Mouse (Mus musculus) CD4-positive, CD25-positive, alpha-beta regulatory T cell, adult 4 months (primary cell): ENCODE data around the gene Pphln1. TPM values are rescaled to one million over a fixed set of nuclear protein-coding genes. Genes with fewer than 3 reads are reported as not detected.

Experiments
- ATAC-seq: one replicate; pipeline ENCODE4 v1.8.0; 2017
- polyA plus RNA-seq, 2 experiments: library from polyadenylated mRNA; unstranded; fragments of 100-300 nt; shearing (Covaris generic); gene quantifications; one replicate each; pipeline ENCODE4 v1.2.1; 2017

Gene Pphln1
- polyA plus RNA-seq, 2 experiments from 2014 or later = 27.0 to 43.3 TPM

DNA sequence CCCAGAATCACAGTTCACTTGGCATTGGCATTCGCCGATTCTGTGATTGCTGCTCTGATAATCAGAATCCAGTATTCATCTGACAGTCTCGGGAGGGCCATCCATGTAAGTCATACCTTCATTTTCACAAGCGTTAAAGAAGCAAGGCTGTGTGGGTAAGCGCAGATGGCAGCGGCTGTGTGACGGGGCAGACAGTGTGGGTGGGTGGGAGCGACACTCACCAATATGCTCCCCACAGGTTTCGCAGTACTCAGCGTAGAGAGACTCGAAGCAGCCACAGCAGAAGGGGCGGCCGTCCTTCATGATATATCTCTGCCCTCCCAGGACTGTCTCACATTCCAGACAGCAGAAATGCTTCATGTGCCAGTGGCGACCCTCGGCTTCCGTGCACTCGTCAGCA lies 106.7 kb downstream of the Pphln1 start:
- no peak for ATAC-seq

DNA sequence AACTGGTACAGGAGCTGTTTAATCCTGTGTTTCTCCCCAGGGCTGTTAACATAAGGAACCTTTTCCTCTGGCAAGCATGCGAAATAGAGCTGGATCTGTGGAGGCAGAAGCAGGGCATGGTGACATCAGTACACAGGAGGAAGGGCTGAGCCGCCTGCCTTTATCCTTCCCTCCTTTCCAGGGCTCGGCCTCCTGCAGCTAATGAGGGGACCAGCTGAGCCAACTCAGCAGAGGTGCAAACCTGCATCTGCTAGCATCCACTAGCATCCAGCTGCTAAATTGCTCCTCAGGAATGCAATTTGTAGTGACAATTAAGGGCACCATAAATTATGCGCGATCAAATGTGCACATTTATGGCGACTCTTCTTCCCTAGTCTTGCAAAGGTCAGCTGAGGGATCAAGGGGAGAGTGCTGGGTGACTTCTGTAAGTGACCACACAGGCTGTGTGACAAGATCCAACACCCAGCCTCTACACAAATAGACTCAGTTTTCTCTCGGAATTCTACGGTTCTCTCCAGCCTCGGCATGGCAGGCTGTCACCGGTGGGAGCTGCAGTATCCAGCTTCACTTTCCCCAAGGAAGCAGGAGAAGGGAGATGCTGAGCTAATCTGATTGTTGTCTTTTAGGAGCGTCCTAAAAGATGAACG lies 112.7 kb downstream of the Pphln1 start:
- no peak for ATAC-seq

DNA sequence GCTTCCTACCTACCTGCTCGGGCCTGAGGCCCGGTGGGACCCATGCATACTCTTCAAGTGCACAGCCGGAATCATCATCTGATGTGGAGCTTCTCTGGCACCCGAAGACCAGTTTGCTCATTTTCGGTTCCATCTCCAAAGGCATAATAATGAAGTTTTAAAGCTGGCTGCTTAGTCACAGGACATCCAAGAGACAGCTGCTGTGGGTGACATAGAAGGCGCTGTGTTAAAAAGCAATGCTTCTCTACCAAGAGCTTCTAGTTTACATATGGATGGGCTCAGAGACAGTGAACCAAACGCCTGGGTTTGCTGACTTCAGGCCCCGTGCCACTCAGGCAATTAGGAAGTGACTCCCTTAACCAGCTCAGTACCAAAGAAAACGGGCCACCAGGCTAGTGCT lies 114.3 kb downstream of the Pphln1 start:
- no peak for ATAC-seq

DNA sequence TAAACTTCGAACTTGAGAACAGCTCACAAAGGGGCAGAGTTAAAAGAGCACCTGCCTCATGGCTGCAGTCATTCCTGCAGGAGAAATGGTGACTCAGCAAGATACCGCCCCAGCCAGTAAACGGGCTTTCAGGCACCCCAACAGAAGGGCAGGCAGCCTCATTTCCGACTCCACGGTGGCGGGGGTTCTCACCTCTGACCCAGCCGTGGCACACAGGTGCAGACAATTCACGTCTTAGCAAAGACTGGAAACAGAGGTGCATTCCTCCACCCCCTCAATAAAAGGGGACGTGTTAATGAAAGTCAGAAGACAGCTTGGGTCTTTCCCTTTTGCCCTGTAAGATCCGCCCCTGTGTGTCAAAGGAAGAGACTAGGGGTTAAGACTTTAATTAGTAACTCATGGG lies 115.8 kb downstream of the Pphln1 start:
- peak; percentile 79 for ATAC-seq

DNA sequence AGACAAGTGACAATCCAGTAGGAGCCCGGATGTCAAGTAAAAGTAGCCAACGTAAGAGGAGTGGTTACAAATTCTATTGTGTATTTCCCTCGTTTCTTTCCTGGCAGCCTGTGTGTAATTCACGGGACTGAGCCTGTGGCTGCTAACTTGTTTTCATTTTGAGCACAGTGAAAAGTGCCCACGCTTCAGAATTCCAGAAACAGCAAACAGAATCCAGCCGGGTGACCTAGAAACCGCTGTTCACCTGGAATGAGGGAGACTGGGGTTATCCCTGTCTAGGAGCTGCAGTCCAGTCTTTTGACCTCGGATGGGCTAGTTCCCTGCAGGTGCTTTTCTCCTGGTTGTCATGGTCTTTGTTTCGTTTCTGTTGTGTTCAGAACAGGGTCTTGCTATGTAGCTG lies 117.2 kb downstream of the Pphln1 start:
- no peak for ATAC-seq

DNA sequence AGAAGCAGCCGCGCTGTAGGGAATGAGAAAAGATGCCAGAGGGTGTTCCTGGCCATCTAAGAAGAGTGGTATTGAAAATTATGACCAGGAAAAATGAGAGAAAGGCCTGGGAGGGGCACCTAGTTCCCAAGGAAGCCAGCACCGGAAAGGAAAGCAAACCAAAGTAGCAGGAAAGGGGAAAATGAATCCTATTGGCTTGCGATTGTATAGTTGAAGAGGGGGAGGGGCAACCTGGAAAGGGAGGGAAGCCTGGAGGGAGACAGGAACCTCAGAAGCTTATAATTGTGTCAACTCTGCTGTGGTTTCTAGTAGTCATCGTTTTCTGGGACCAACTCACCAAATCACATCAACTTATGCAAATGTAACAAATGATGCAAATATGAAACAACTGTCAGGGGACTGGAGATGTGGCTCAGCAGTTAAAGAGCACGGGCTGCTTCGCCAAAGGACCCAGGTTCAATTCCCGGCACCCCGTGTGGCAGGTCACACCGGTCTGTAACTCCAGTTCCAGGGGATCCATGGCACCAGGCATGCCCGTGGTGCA lies 118.9 kb downstream of the Pphln1 start:
- no peak for ATAC-seq

DNA sequence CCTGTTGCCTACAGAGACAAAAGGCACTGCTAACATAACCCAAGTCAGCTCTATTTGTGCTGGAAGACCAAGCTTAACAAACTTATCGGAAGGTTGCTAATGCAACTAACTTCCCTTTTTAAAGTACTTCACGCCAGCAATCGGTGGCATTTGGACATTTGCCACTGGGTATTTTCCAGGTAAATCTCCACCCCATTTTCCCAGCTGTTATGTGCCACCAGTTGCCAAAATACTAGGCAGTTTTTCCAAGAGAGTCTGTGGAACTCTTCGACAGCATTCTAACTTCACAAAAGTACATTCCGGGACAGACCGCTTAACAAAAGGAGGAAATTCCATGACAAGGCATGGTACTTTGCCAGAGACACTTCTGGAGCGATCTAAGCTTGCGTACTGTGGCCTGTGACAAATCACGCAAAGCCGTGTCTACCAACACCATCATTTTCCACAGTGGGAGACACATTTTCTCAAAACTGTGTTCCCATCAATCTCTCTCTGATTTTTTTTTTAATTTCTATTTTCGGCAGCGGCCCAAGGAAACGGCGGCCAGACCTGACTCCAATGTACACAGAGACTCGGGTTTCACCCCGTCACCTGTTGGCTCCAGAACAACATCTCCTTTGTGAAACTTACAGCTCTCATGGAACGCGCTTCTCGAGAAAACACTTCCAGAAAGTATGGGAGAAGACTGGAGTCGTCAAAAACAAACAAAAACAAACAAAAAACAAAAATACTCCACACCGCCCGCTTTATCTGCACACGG lies 120.2 kb downstream of the Pphln1 start:
- no peak for ATAC-seq

DNA sequence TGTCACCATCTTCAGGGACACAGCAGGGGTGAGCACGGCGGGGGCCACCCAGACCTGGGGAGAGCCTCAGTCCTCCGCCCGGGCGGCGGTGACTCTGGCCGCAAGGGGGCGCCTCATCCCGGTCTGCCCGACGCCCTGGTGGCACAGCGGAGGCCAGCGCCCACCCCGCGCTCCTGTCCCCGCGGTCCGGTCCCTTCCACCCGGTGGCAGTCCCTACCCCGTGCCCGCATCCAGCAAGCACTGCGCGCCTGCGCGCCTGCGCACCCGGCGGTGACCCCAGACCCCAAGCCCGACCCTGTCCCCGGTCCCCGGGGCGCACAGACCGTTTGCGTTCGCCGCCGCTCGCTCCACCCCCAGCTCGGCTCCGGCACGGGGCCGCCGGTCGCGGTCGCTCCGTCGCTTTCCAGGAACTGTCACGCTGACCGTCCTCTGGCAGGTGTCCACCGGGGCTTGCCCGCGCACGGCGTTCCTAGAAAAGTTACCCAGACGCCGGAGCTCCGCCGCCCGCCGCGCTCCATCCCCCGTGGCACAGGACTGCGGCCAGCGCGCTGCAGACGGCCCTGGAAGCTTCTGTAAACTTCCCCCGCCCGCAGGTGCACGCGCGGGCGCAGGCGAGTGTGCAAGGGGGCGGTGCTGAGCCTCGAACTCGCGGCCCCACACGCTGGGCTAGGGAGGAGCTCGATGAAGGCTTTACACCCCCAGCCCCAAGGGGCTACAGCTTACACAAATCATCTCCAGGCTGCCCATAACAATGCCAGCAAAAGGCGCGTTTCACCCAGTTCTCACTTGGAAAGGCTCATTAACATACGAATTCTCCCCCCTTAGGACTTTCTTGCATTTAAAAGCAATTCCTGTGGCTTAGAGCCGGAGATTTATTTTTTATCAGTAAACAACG lies 121.0 kb downstream of the Pphln1 start:
- ATAC-seq = peak; percentile 69

DNA sequence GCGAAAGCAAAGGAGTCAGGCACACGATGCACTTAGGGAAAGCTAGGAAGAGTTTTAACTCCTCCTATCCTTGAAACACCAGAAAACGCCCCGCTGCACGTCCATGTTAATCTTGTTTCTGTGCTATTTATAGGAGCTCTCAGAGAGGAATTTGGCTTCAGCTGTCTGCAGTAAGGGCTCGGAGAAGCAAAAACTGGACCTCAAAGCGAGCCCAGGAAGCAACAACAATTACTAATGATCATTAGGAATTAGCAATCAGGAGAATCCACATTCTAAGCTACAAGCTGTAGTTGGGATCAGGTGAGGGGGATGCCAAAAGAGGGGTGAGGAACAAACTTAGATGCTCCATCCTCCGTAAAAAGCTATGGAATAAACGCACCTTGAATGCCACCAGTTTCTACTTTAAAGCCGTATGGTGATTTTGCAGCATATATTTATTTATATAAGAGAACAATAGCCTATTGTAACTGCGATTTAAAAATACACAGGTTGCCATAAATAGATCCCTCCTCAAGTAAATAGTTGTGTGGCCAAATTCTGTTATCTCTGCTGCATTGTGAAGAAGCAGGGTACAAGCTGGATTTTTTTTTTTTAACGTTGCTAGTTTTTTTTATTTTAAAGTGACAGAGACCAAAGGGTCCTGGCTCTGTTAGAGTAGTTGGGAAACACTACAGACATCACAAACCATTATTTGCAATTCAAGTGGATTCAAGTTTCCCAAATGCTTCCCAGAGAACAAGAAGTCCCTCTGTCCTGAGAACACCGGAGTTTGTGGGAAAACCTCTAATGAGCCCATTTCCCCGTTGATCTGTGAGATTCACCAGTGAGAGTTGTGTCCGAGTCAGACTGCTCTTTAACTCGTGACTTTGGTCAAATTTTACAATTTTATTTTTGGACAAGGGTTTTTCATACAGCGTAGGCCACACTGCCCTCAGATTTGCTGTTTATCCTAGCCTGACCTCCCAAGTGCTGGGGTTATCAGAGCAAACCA lies 122.0 kb downstream of the Pphln1 start:
- ATAC-seq = no peak

DNA sequence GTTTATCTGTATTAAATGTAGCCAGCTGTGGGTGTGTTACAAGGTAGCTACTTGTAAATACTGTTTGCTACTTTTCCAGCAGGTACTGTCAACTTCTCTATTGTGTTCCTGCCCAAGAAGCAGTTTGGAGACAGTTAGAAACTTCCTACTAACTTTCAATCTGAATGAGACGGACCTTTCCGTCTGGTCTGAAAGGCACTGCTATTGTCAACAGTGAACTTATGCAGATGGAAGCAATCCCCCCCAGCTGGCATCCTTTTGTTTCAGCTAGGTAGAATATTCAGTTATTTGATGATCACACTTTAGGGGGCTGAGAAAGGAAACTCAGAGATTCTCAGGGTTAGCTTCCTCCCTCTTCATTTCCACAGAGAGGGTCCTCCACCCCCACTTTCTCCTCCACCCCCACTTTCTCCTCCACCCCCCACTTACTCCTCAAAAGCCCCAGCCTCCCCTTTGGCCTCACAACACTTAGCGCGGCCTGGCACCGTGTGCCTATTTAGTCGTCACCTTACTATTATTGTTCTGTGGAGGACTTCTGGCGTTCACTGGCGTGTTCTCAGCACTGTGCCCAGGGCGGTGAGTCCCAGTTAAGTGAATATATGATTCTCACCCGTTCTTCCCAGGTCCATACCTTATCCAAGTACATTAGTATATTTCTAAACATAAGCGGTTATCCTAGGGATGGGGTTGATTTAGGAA lies 123.1 kb downstream of the Pphln1 start:
- ATAC-seq = no peak

DNA sequence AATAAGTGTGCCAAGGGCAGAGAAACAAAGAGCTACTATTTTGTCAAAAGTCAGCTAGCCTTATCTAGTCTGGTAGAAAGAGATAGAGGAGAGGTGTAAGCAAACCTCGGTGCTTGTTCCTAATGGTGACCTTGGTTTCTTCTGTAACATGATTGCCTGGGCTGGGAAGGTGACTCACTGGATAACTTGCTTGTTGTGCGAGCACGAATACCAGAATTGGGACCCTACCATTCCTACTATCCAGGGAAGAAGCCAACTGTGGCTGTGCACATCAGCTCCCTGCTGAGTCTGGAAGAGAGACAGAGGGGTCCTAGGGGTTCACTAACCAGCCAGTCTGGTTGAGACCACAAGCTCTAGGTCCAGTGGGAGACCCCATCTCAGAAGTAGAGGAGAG lies 123.6 kb downstream of the Pphln1 start:
- ATAC-seq = no peak

DNA sequence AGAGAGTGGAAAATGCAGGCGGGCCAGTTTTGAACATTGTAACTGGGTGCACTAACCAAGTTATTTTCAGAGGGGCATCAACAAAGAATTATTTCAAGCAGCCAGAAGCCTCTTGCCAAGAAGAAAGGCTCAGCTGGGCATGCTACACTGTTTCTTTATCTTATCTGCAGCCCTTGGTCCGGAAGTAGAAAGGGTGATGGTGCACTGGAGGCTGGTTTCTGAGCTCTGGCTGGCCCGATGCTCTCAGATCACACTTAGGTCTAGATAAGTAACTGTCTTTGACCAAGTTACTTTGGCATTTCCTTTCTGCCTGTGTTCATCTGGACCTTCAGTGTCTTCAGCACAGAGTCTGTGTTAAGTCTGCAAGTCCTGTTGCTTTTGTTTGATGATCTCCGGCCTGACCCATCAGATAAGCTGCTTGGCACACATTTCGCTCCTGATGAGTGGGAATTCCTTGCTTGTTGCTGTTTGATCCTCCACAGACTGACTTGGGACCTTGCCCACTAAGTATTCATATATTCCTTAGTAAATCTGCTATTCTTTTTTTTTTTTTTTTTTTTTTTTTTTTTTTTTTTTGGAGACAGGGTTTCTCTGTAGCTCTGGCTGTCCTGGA lies 127.3 kb downstream of the Pphln1 start:
- no peak for ATAC-seq

DNA sequence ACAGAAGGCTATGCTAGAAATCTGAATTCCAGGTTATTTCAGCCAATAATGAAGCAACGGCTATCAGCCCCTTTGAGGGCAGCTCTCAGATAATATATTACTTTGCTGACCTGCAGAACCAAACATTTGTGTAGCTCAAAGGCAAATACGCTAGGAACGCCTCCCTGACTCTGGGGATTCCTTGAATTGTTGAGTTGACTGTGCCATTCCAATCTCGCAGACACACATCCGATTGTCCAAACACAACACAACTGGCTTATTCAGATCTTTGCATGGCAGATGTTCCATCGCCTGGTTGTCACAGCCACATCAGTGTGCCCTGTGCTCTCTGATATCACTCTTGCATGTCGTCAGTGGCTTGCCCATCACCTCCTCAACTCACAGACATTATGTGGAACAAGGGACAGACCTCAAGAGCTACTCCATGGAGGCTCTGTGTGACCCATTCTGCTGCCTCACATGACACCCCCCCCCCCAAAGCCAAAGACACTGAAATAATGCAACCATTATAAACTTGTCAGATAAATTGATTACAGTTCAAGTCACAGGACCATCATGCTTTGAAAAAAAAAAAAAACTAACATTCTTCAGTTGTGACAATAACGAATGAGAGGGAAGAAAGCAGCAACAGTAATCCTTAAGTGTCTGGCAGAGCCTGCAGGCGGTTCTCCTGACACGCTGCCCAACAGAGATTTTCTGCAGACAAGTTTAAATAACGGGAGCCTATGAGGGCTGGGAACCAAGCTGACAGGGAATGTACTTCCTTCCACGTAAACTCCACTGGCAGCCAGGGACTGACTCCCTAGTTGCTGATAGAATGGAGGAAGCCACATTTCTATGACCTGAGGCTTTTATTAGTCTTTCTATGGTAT lies 131.9 kb downstream of the Pphln1 start:
- ATAC-seq = no peak

DNA sequence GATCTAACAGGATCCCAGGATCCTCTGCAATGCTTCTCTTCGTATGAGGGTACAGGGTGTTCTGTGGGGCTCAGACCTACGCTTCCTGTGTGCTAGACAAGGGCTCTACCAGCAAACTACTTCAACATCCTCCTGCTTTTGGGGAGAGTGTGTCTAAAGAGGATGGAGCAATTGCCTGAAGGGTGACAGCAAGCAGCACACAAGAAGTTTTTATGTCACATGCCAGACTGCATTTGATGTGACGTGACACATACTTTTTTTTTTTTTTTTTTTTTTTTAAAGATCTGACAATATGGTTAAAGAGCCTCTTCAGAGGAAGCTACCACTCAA lies 132.5 kb downstream of the Pphln1 start:
- ATAC-seq = peak; percentile 65

DNA sequence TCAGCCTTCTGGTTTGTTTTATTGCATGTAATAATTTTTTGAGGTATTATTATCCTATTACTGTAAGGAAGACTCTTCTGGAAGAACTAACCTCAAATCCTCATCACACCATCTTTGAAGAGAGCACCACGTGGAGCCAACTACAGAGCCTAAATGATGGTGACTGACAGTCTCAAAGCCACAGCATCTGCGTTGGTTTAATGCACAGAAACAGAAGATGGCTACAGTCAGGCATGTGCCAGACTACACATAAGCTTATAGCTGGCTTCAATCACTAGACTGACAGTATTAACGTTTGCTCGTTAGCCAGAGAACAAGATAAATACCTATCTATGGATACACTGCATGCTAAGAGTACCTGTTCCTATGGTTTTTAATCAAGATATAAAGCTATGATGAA lies 138.0 kb downstream of the Pphln1 start:
- ATAC-seq = no peak

DNA sequence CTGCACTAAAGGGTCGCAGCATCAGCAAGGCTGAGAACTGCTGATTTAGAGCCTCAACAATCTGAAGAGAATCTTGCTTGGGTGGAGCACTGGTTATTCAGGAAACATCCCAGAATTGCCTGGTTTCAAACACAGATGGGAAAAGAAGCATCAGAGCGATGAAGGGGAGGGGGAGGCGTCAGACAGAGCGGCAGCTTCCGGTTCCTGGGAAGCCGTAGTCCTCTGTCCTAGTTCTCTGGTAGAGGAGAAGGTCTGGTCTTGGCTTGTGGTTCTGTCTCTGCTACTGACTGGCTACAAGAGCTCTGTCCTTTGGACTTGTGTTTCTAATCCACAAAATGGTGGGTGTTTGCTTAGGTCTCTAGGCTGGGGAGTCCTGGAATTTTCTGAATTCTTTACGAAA lies 139.6 kb downstream of the Pphln1 start:
- ATAC-seq = no peak

DNA sequence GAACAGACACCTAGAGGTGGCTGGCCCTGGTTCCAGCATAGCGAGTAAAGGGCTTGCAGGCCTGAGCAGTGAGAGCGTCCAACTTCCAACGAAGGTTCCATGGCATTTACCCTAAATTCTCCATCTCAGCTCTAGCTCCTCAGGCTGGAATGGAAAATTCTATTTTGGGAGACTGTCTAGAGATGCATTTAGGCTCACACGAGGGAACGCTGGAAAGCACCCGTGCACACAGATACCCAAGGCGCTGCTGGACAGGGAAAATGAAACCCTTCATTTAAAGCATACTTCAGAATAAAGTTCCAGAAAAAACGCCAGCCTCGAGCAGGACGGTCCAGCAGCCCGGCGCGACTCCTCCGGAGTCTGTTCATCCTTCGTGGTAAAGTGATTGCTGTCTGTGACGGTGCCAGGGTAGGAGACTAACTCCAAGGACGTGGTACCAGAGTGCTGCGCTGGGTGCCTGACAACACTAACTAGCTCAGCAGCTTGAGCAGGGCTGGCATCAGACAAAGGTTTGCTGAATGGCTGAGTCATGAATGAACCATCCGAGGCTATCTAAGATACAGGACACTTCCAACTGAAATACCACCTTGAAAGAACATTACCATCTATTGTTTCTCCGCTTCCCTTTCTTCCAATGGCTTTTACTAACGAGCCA lies 140.5 kb downstream of the Pphln1 start:
- no peak for ATAC-seq

DNA sequence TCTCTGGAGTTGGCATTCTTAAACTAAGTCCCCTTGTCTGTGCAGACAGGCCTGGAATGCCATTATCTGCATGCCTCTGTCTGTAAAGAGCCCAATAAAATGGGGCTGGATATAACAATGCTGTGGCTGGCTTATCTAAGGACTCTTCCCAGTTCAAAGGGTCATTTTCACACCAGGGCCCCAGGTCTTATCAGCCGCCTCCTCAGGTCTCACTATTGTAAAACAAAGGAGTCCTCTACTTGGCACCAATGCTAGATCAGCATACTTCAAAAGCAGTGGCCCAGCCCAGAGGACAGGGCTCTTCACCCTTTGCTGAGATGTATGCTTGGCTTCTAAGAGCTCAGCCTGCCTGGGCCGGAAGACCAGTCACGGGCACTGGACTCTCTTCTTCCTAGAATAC lies 141.3 kb downstream of the Pphln1 start:
- ATAC-seq = no peak
